Mouse (Mus musculus): Measurements from ENCODE around the gene Men1.

DNA sequence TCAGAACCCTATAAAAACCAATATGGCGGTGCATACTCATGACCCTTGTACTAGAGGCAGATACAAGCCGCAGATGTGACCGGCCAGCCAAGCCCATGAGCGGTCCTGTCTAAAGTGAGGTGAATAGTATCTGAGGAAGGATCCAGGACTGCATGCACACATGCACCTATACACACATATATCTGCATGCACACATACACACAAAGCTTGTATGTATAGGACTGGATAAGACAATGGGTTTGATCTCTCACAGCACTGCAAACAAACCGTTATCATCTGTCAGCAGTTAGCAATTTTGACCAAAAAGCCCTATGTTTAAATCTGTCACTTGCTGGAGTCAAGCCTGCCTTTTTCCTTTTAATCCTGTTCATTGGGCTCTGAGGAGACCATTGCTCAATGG is 32.7 kb upstream of the Men1 start:
- no peak for TF ChIP-seq POLR2A (IDR thresholded peaks at IDR 0.05; ENCODE audit: extremely low read depth, insufficient read depth, low read length)
- no peak for TF ChIP-seq CTCF (IDR thresholded peaks at IDR 0.05; ENCODE audit: extremely low read depth, insufficient read depth, low read length)

Measured in cortical plate, adult 2 months (tissue).